7 mouse cellular contexts compared by ENCODE assay signal in genomic region chr11:119210321-119211100, GRCm38 (mm10). TPM values are rescaled to one million over a fixed set of nuclear protein-coding genes. Genes with fewer than 3 reads are reported as not detected.
DNase-seq lines count a peak whose midpoint lies in the region; ATAC-seq lines count a peak whose summit lies in the region.

No protein-coding gene starts in this region.

- H3K27ac ChIP-seq in embryonic facial prominence, embryonic 12.5 days = 0 out of 2 replicates have a peak overlapping the region, but pooled peaks have one; percentile 46
- no peak overlapping the region for H3K27ac ChIP-seq in heart, embryonic 13.5 days (replicated peaks)
- H3K27ac ChIP-seq in limb, embryonic 10.5 days = peak overlapping the region; percentile 68

- no peak for ATAC-seq in embryonic facial prominence, embryonic 12.5 days (ENCODE audit: insufficient number of reproducible peaks, insufficient read depth, low FRiP score, low TSS enrichment)
- ATAC-seq in heart, embryonic 13.5 days (ENCODE audit: extremely low read depth, insufficient number of reproducible peaks, low FRiP score, low TSS enrichment) = no peak

- no peak overlapping the region for H3K4me3 ChIP-seq in embryonic facial prominence, embryonic 12.5 days
- no peak overlapping the region for H3K4me3 ChIP-seq in heart, embryonic 13.5 days
- no peak overlapping the region for H3K4me3 ChIP-seq in limb, embryonic 10.5 days

- no peaks in the 10 kb centered on the region for H3K9me3 ChIP-seq in embryonic facial prominence, embryonic 12.5 days
- H3K9me3 ChIP-seq in heart, embryonic 13.5 days = no peaks in the 10 kb centered on the region
- no peaks in the 10 kb centered on the region for H3K9me3 ChIP-seq in limb, embryonic 10.5 days (replicated peaks)

- H3K36me3 ChIP-seq in embryonic facial prominence, embryonic 12.5 days = peaks cover 31% of the 10 kb centered on the region
- H3K36me3 ChIP-seq in heart, embryonic 13.5 days = peaks cover 27% of the 10 kb centered on the region
- peaks cover 51% of the 10 kb centered on the region for H3K36me3 ChIP-seq in limb, embryonic 10.5 days

- WGBS in embryonic facial prominence, embryonic 12.5 days = 64% methylated on average over 30 of the region's 32 CpGs
- WGBS in heart, embryonic 13.5 days = 59% methylated on average over 32 of the region's 32 CpGs
- WGBS in limb, embryonic 10.5 days = 67% methylated on average over 32 of the region's 32 CpGs

- DNase-seq in urinary bladder, postnatal 14 days (ENCODE audit: low spot score) = peak; percentile 69
- no peak for DNase-seq in urinary bladder, adult 2 months (ENCODE audit: low spot score)
- no peak for DNase-seq in limb, embryonic 10.5 days (ENCODE audit: low spot score)
- peak; percentile 72 for DNase-seq in right cerebral cortex, postnatal 14 days
- DNase-seq in thymus, postnatal 14 days = no peak

- H3K4me1 ChIP-seq in embryonic facial prominence, embryonic 12.5 days = peaks cover 56% of the 10 kb centered on the region
- peaks cover 55% of the 10 kb centered on the region for H3K4me1 ChIP-seq in heart, embryonic 13.5 days
- peaks cover 55% of the 10 kb centered on the region for H3K4me1 ChIP-seq in limb, embryonic 10.5 days

- no peak overlapping the region for H3K4me2 ChIP-seq in embryonic facial prominence, embryonic 12.5 days (replicated peaks)
- peak overlapping the region; percentile 12; the same call in 1 of the 2 replicates for H3K4me2 ChIP-seq in heart, embryonic 13.5 days

- no peak overlapping the region for H3K9ac ChIP-seq in embryonic facial prominence, embryonic 12.5 days
- H3K9ac ChIP-seq in heart, embryonic 13.5 days = no peak overlapping the region

- no peaks in the 10 kb centered on the region for H3K27me3 ChIP-seq in embryonic facial prominence, embryonic 12.5 days
- H3K27me3 ChIP-seq in heart, embryonic 13.5 days (replicated peaks) = no peaks in the 10 kb centered on the region
- H3K27me3 ChIP-seq in limb, embryonic 10.5 days (ENCODE audit: low read depth, poor library complexity, severe bottlenecking) = no peaks in the 10 kb centered on the region

RNA-seq across cellular contexts. Expression of gene Tbc1d16, which starts 17.8 kb away (rescaled TPM):
- polyA plus RNA-seq in urinary bladder, adult 2 months (2012; rRNA removed) = 15.8 and 20.8 TPM in 2 replicates
- polyA plus RNA-seq in embryonic facial prominence, embryonic 12.5 days (2016; fragmentation: Nextera tagmentation; extraction: Ambion mirVana) = 20.3 and 20.9 TPM in 2 replicates
- 9.6 and 9.7 TPM in 2 replicates for polyA plus RNA-seq in heart, embryonic 13.5 days (2015; fragmentation: Nextera tagmentation; extraction: Ambion mirVana)
- 19.6 and 20.2 TPM in 2 replicates for polyA plus RNA-seq in limb, embryonic 10.5 days (2016; fragmentation: Nextera tagmentation; extraction: Ambion mirVana)

RNA-seq across cellular contexts. Expression of gene Ccdc40, which starts 17.9 kb away (rescaled TPM):
- polyA plus RNA-seq in urinary bladder, adult 2 months (2012; rRNA removed) = 0.66 and 0.77 TPM in 2 replicates
- polyA plus RNA-seq in embryonic facial prominence, embryonic 12.5 days (2016; fragmentation: Nextera tagmentation; extraction: Ambion mirVana) = 10.5 and 11.6 TPM in 2 replicates
- 1.5 and 3.1 TPM in 2 replicates for polyA plus RNA-seq in heart, embryonic 13.5 days (2015; fragmentation: Nextera tagmentation; extraction: Ambion mirVana)
- polyA plus RNA-seq in limb, embryonic 10.5 days (2016; fragmentation: Nextera tagmentation; extraction: Ambion mirVana) = 9.8 and 12.8 TPM in 2 replicates

RNA-seq across cellular contexts. Expression of gene Gaa, which starts 57.2 kb away (rescaled TPM):
- 95.0 and 113 TPM in 2 replicates for polyA plus RNA-seq in urinary bladder, adult 2 months (2012; rRNA removed)
- polyA plus RNA-seq in embryonic facial prominence, embryonic 12.5 days (2016; fragmentation: Nextera tagmentation; extraction: Ambion mirVana) = 54.1 and 57.6 TPM in 2 replicates
- polyA plus RNA-seq in heart, embryonic 13.5 days (2015; fragmentation: Nextera tagmentation; extraction: Ambion mirVana) = 103 and 104 TPM in 2 replicates
- 23.4 and 27.8 TPM in 2 replicates for polyA plus RNA-seq in limb, embryonic 10.5 days (2016; fragmentation: Nextera tagmentation; extraction: Ambion mirVana)

Comparison
In these comparisons a context has a peak if more than half of its experiments do, and no peak if none do; other contexts are left out.
1. DNase-seq: peak in urinary bladder, postnatal 14 days (single experiment) and right cerebral cortex, postnatal 14 days (single experiment); none in urinary bladder, adult 2 months (single experiment), limb, embryonic 10.5 days (single experiment) and thymus, postnatal 14 days (single experiment).